Mouse (Mus musculus): ENCODE measurements around the gene Apba2.

The Apba2 gene

DNA sequence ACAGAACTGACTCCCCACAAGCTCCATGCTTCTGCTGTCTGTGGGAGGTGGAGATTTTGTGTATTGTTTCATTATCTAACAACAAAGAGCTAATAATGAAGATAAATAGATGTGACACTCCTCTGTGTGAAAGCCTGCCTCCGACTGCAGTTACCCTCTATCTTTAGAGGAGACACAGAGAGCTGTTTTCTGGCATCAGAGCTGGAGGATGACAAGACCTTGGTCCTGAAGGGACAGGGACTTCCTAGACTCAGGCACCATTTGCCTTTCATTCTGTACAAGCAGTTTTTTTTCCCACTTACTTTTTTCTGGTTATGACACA lies 20.9 kb downstream of the Apba2 start:
- no peak for DNase-seq (ENCODE audit: low read depth in 1 of 2, low spot score in 2 of 2)

DNA sequence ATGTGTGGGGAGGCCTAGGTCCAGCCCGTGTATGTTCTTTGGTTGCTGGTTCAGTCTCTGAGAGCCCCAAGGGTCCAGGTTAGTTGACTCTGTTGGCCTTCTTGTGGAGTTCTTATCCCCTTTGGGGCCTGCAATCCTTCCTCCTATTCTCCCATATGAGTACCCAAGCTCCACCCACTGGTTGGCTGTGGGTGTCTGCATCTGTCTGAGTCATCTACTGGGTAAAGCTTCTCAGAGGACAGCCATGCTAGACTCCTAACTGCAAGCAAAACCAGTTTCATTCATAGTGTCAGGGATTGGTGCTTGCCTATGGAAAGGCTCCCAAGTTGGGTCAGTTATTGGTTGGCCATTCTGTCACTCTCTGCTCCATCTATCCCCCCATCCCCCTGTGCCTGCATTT lies 29.8 kb downstream of the Apba2 start:
- no peak for DNase-seq (ENCODE audit: low read depth in 1 of 2, low spot score in 2 of 2)

DNA sequence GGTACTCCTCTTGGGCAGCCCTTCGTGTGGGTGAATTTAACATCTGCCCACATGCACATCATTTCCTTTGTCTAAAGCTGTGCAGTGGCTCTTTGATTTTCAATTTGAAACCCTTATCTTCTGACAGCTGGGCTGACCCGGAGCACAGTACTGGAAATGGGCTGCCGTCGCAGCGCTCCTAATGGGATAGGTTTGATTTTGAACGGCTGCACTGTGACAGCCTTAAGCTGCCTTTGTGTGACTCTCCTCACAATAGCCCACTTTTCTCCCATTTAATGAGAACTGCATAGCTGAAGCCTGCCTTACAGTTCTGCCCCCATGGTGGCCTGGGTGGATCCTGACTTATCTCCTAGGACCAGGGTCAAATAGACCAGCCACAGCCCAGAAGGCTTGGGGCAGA lies 31.9 kb downstream of the Apba2 start:
- DNase-seq (ENCODE audit: low read depth in 1 of 2, low spot score in 2 of 2): no peak

DNA sequence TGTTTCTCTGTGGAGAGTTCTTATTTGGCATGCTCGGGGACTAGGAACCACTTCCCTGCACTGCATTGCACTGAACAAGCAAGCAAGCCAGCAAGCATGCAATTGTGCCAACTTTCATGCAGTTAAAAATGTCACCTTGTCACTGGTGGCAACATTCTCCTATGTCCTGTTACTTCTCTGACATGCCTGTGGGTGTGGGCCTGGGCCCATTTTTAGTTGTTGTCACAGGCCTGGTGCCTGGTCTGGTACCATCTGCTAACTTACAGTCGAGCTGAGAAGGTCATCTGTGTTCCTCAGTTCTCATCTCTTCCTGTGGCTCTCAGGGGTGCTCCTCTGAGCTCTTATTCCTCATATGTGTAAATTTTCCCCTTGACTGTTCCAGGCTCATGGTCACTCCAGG lies 33.8 kb downstream of the Apba2 start:
- no peak for DNase-seq (ENCODE audit: low read depth in 1 of 2, low spot score in 2 of 2)

DNA sequence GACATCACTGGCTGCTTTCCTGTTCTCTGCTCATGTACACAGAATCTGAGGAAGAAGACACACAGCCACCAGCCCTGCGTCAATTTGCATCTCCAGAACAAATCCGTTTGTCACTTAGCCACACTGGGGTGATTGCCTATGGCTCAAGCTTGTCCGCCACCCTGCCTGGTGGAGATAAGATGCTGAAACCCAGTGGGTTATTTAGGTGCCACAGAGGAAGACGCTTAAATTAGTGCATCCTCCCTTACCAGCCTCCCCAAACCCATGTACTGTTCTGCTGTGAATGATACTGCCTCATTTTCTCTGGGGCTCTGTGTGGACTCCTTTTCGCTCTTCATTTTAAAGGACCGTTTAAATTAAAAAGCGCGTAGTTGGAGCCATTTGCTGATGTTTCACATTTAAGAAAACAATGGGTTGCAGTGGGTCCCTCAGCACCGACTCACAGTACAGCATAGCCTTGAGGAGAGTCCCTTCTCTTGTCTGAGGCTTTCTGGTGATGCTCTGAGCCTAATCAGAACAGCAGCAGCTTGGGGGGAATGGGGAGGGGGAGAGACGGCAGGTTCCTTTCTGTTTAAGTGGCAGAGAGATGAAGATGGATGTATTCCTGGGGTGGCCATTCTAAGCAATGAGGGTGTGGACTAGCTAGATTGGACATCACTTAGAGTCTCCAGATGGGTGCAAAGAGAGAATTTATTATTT lies 38.1 kb downstream of the Apba2 start:
- no peak for DNase-seq (ENCODE audit: low read depth in 1 of 2, low spot score in 2 of 2)

DNA sequence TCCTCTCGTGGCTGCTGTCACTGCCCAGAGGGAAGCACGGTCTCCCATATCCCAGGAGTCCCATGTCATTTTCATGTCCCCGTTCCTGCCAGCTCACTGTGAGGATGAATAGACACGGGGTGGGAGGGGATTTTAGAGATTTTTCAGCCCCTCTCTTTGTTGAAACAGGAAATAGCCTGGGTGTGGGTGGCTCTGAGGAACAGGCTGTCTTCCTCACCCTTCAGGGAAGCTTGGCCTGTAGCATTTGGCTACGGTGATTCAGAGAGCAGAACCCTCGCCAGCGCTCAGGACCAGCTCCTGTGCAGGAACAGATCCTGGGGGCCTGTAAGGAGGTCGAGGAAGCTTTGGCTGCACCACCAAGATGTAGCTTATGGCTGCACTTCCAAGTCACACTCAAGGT lies 45.3 kb downstream of the Apba2 start:
- no peak for DNase-seq (ENCODE audit: low read depth in 1 of 2, low spot score in 2 of 2)

DNA sequence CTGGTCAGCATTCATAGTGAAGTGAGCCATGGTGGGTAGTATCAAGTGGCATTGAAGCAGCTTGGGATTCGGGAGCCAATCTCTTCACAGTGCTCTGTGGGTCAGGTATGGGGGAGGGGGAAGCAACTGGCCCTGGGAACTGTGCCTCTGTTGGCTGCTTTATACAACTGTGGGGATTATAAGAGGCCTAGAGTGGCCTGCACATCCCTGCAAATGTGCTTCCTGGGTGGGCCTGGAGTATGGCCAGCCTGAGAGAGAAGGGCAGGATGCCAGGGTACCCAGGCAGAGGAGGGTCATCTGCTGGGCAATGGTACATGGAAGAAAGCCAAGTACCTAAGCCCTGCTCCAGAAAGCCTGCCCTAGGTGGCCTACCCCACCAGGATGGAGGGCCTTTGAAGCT lies 49.4 kb downstream of the Apba2 start:
- no peak for DNase-seq (ENCODE audit: low read depth in 1 of 2, low spot score in 2 of 2)

DNA sequence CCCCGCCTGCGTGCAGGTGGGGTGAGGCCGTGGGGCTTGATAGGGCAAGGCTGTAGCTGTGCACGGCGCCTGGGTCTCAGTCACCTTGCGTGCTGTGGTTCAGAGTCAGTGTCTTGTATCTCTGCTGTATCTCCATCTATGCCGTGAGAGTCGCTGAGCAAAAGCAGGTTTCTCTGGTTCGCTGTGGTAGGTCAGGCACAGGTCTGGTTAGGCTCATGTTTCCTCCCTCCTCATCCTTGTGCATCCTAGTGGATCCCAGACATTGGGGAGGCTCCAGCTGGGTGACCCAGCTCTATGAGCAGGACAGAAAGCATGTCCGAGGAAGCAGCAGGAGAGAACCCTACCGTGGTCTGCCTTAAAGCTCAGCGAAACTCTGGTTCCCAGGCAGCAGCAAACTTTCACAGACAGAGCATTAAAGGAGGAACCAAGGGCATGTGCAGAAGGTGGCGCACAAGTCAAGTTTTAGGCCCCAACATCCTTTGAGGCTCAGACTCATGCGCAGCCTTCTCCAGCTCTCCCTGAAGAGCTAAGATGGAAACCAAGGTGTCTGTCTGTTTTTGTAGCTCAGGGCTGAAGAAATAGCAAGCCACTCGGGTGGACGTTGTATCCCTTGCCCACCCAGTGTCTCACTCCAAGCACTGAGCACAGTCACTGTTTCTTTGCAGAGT lies 51.2 kb downstream of the Apba2 start:
- no peak for DNase-seq (ENCODE audit: low read depth in 1 of 2, low spot score in 2 of 2)

DNA sequence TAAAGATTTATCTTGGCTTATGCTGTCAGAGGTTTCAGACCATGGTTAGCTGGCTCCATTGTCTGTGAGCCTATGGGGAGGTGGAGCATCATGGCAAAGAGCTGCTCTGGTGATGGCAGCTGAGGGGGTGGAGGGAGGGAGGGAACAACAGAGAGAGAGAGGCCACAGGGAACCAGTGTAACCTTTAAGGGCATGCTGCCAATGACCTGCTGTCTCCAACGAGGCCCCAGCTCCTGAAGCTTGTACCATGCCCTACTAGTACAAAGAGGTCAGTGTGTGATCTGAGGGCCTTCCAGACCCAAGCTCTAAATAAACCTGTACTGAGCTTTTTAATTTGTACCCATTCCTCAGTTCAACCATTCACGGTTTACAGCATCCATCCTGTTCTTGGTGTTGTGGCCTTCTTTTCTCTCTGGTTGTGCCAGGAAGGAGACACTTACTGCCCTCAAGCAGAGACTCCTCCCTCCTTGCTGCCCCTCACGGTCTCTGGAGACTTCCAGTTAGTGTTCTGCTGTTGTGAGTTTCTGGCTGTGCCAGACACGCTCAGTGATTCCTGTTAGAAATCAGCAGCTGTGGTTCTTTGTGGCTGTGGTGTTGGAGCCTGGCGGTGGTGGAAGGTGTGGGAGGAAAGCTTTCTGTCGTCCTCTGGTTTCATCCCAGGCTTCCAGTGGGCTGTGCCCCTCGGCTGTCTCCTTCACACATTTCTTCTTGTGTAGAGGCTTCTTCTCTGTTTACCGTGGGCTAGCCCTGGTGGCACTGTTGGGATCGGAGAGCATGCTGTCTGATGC lies 60.4 kb downstream of the Apba2 start:
- no peak for DNase-seq (ENCODE audit: low read depth in 1 of 2, low spot score in 2 of 2)

DNA sequence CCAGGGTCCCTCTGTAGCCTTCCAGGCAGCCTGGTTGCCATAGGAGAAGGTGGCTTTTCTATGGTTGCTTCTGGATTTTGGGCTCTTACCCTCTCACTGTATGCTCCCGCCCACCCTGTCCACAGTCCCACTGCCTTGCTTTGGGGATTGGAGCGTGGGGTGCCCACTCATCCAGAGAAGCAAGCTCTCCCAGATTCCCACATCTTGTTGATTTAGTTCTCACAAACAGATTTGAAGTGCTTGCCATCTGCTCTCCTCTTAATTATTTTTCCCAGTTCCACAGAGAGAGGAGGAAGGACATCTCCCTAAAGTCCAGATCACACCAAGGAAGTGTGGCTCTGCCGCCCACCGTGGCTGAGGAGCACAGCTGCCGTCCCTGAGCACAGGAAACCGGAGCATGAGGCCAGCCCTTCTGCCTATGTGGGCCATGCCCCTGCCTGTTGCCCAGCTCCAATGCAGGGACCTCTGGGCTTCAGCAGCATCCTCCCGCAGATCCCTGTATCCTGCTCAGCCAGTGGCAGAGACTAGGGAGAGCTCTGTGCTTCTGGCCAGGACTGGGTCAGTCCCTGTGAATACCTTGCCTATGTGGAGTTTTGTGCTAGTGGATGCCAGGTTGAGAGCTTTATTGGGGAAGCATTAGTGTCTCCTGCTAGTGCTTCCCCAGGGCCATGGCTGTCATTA lies 63.5 kb downstream of the Apba2 start:
- no peak for DNase-seq (ENCODE audit: low read depth in 1 of 2, low spot score in 2 of 2)

DNA sequence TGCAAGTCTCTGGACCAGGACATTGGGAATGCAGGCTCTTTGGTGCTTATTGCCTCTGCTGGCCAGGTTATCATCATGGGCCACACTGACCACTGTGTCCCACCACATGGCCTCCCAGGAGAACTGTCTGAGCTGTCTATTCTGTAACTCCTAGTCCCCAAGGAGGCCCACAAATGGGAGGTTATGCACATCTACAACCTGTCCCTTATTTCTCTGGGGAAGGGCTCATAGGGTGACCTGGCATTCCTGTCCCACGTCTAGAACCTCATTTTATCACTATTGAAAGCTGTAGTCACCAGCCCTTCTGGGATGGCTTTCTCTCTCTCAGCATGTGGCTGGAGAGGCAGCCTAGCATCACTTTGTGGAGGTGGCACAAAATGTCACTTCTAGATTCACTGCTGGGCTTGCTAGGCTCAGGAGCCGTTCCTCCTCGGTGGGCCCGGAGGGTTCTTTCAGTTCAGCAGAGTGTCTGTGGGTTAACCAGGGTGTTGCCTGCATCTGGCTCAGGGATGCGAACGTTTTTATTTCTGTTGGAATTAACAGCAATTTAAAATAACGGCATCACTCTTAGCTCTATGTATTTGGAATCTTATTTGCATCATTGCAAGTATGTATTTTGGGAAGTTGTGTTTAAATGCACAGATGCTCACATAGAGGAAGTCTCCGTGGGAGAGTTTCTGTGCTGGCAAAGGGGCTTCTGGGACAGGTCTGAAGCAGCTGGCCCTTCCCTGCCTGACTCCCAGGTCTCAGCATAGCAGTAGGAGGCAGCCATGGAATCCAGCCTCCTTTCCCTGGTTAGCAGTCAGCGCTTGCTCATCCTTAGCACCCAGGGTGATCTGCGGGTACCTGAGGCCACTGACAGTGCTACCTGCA lies 65.1 kb downstream of the Apba2 start:
- DNase-seq (ENCODE audit: low read depth in 1 of 2, low spot score in 2 of 2): no peak

DNA sequence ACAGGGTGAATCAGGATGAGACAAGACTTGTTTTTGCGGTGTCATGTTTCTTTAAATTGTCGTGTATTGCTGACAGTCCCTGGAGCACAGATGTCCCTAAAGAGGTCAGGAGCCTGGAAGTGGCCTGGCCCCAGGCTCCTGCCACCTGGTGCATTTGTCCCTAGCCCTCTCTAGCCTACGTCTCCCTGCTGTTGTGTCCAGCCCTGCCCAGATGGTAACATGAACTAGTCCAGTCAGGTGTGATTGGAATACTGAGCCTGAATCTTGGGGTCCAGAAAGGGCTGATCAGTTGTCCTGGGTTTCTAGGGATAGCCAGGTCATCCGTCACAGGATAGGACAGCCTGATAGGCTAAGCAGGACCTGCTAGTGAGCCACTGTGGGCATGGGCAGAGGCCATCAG lies 67.2 kb downstream of the Apba2 start:
- DNase-seq (ENCODE audit: low read depth in 1 of 2, low spot score in 2 of 2): no peak

DNA sequence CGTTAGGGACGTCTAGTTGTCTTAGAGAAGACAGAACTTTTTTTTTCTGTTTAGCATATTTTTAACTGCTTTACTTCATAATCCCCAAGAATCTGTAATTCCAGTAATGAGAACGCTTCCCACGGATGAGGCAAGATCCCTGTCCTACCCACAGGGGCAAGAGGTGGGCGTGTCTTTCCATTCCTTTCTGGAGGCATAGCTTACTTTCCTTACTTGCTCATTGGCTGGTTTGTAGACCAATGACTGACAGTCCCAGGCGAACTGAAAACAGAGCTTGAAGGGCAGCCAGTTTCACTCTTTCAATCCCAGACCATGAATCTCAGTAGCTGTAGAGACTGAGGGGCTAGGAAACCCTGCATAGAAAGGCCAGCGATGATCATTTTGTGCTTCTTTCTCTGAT lies 68.2 kb downstream of the Apba2 start:
- DNase-seq (ENCODE audit: low read depth in 1 of 2, low spot score in 2 of 2): no peak

DNA sequence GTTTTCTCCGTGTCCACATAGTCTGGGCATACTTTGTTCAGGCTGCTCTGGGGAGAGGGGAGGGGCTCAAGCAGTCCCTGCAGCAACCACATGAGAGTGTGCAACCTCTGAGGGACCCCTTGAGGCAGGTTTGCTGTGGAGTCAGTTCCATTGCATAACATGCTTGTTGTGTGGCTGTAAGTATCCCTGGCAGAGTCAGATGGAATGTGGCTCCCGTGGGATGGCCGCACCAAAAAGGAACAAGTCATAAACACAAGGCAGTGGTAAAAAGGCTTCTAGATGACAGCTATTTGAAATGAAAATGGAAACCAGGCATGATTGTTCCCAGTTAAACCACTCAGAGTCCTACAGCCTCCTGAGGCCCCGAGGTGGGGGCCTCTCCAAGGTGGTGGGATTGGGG lies 69.4 kb downstream of the Apba2 start:
- no peak for DNase-seq (ENCODE audit: low read depth in 1 of 2, low spot score in 2 of 2)

DNA sequence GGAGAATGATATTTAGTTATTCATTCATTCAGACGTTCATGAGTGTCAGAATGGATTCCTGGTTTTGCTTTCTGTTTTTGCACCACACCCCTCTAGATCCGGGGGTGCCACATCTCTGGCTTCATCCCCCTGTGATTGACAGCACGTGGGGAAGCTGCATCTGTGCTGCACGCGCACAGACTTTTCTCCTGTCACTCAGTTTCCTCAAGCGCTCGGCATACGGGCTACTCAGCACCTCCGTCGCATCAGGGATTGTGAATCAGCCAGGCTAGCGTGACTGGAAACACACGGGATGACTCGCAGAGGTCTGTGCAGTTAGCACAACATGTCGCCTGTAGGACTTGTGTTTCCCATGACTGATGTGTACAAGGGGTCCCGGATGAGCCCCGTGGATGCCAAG lies 72.6 kb downstream of the Apba2 start:
- DNase-seq (ENCODE audit: low read depth in 1 of 2, low spot score in 2 of 2): no peak

DNA sequence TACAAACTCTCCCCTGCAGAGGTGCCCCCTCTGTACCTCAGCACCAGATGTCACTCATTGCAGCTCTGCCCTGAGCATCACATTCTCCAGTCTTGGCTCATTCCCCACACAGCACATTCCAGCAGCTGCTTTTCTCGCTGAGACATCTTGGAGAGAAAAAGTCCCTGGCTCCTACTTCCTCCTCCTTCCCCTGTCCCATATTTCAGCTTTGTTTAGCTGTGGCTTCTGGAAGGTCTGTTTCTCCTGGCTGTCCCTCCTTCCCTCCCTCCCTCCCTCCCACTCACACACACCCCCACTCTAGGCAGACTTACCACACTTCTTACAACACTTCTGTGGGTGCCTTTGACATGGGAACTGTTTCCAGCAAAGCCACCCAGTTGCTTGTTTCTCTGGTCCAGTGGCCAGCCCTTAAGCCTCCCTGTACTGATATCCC lies 75.0 kb downstream of the Apba2 start:
- no peak for DNase-seq (ENCODE audit: low read depth in 1 of 2, low spot score in 2 of 2)

DNA sequence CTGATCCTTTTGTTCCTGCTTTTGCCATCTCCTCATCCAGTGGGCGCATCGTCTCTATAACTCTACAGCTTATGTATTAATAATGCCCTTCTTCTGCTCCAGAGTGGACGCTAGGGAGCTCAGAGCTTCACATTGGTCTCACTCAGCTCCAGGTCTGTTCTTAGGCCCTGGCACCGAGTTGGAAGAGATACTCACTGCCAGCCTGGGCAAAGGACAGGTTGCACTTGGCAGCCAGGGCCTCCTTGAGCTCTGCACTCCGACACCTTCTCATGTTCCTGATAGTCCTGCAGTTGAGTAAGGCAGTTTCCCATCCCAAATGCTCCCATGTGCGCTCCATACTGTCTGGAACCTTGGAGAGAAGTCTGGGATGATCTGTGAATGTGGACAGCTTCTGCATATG lies 76.7 kb downstream of the Apba2 start:
- no peak for DNase-seq (ENCODE audit: low read depth in 1 of 2, low spot score in 2 of 2)

DNA sequence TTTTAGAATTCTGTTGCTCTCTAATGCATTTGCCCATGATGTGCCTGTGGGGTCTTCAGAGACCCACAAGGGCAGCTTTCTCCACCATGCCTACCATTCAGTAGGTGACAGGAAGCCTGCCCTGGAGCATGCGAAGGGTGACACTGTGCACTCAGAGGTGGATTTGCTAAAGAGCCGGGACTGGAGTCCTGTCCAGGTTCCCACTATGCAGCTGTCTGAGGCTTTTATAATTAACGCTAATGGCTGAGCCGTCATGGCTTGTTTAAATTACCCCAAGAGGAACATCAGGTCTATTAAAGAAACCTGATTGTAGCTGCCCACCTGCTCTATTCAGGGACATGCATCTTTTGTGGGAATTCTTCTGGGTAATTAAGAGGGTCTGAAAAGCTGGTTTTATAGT lies 78.4 kb downstream of the Apba2 start:
- no peak for DNase-seq (ENCODE audit: low read depth in 1 of 2, low spot score in 2 of 2)

DNA sequence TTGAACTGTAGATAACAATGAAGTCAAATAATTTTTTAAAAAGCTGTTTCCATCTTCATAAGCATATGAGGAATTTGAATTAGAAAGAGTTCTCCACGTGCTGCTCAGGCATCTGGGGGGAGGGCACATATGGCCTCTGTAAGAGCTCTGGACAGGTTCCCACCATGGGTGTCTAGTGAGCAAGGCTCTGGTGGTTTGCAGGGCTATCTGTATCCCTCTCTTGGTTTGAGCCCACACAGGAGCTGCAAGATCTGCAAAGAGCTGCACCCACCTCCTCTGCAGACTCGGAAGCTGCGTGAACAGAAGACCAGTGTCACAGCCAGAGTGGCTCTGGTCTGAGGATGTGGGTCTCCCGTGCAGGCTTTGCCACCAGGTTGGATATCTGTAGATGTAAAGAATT lies 78.8 kb downstream of the Apba2 start:
- DNase-seq (ENCODE audit: low read depth in 1 of 2, low spot score in 2 of 2): no peak

DNA sequence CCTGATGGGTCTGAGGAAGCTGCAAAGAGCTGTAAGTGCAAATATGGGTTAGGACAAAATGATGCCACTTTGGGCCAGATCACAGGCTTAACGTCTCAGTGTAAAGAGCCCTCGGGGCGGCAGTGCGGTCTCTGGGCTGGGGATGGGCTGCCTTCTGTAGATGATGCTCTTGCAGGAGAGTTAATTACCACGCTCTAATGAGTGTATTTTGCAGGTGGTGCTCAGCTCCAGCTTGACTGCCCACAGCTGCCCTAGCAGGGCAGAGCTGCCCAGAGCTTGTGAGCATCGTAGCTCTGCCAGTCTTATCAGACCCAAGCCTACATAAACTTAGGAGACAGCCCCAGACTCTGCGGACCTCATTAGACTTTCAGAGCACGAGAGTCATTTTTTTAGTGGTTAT lies 80.9 kb downstream of the Apba2 start:
- no peak for DNase-seq (ENCODE audit: low read depth in 1 of 2, low spot score in 2 of 2)

DNA sequence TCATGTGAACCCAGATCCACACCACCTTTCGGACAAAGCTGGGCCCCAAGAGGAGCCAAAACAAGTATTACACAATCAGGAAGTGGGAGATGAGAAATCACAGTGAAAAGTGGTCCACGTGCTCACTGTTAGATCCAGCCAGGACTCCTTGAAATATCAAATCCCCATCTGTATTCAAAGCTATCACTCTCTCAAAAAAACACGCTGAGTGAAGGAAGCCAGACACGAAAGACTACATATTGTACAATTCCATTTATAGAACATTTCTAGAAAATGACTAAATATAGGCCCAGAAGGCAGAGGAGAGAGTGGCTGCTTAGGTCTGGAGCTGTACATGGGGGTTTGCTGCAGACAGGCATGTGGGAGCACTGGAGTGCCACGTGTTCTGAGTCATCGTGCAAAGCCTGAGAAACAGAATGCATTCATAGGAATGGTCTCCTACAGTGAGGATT lies 82.2 kb downstream of the Apba2 start:
- no peak for DNase-seq (ENCODE audit: low read depth in 1 of 2, low spot score in 2 of 2)

All from monocyte, adult 2 months (primary cell).